Mouse (Mus musculus) liver, embryonic 14.5 days (tissue): Measurements from ENCODE around the gene Prtn3. TPM values are rescaled to one million over a fixed set of nuclear protein-coding genes. Genes with fewer than 3 reads are reported as not detected.

Experiments used
- ATAC-seq: fragments of 200-750 bp; cut with Nextera tagmentation; 2 replicates; pipeline ENCODE4 v1.8.0; 2017; ENCODE audit warnings: moderate number of reproducible peaks, mild to moderate bottlenecking, moderate library complexity; ENCODE audit not compliant: insufficient read depth
- DNase-seq, 3 experiments: peaks; one replicate each; pipeline ENCODE4 v3.0.0-alpha.2; 2012 to 2013; ENCODE audit warnings: low read depth in 3 of 3, low spot score in 3 of 3
- H3K27ac ChIP-seq: fragments of 300-500 bp; sonication (generic); 2 replicates; pipeline ENCODE4 v1.5.1; 2014; ENCODE audit warnings: moderate library complexity, mild to moderate bottlenecking, control low read depth, inconsistent platforms
- H3K27me3 ChIP-seq: fragments of 300-500 bp; sonication (generic); 2 replicates; pipeline ENCODE4 v1.6.1; 2014; ENCODE audit warnings: mild to moderate bottlenecking, low read length, moderate library complexity; ENCODE audit not compliant: control insufficient read depth, insufficient read depth
- H3K36me3 ChIP-seq: fragments of 300-500 bp; sonication (generic); replicated peaks from 2 replicates; pipeline ENCODE4 v1.6.1; 2014; ENCODE audit warnings: low read depth; ENCODE audit not compliant: control insufficient read depth, insufficient read depth
- H3K4me1 ChIP-seq, 2 experiments: fragments of 200-500 bp in 1 of 2; fragments of 300-500 bp in 1 of 2; sonication (generic) in 1 of 2; replicated peaks; 2 replicates each; pipeline ENCODE4 v1.6.1; 2012 to 2014; ENCODE audit warnings: antibody characterized with exemption in 1 of 2, inconsistent platforms in 1 of 2, low read length in 1 of 2; ENCODE audit not compliant: control insufficient read depth in 2 of 2, insufficient read depth in 2 of 2
- H3K4me2 ChIP-seq: fragments of 300-500 bp; sonication (generic); 2 replicates; pipeline ENCODE4 v1.6.1; 2014; ENCODE audit warnings: low read depth, mild to moderate bottlenecking, control low read depth, moderate library complexity
- H3K4me3 ChIP-seq, 2 experiments: fragments of 200-500 bp in 1 of 2; fragments of 300-500 bp in 1 of 2; sonication (generic) in 1 of 2; 2 replicates each; pipeline ENCODE4 v1.5.1; 2012 to 2014; ENCODE audit warnings: low read depth in 2 of 2, low read length in 2 of 2, mild to moderate bottlenecking in 2 of 2, control low read depth in 1 of 2, inconsistent platforms in 1 of 2, moderate library complexity in 1 of 2; ENCODE audit not compliant: insufficient read depth in 1 of 2
- H3K9ac ChIP-seq: fragments of 300-500 bp; sonication (generic); replicated peaks from 2 replicates; pipeline ENCODE4 v1.6.1; 2014; ENCODE audit warnings: mild to moderate bottlenecking, control low read depth, moderate library complexity
- H3K9me3 ChIP-seq: fragments of 300-500 bp; sonication (generic); 2 replicates; pipeline ENCODE4 v1.6.1; 2016; ENCODE audit warnings: low read length, mixed read lengths; ENCODE audit not compliant: control insufficient read depth
- CTCF ChIP-seq: IDR thresholded peaks from 2 replicates; pipeline ENCODE4 v1.5.1; 2016; ENCODE audit warnings: antibody characterized with exemption, low read depth, control low read depth
- EP300 ChIP-seq: IDR thresholded peaks from 2 replicates; pipeline ENCODE4 v1.6.1; 2016; ENCODE audit warnings: antibody characterized with exemption, low read depth
- WGBS: fragments of 180-500 bp; shearing (Covaris S2); extraction: QIAGEN DNeasy Blood & Tissue Kit; methylation state at CpG from one replicate; pipeline ENCODE4 v1.1.7; 2014; ENCODE audit not compliant: insufficient replicate concordance; 5-methylcytosine and 5-hydroxymethylcytosine counted together
- polyA plus RNA-seq, 2 experiments: library from polyadenylated mRNA; depleted of rRNA in 1 of 2; stranded (reverse) in 1 of 2; unstranded in 1 of 2; fragments of >200 nt; fragmentation: Nextera tagmentation in 1 of 2; extraction: Ambion mirVana in 1 of 2; gene quantifications; 2 replicates each; pipeline versions ENCODE4 v1.2.1 to v1.2.3; 2012 to 2014

Gene Prtn3
- polyA plus RNA-seq, 2 experiments, result 132 to 133 TPM

- no peak for DNase-seq
Observed at GRCm38 (mm10) chr10:79842322-79842721, 32.0 kb upstream of the Prtn3 start.

GRCm38 (mm10) chr10:79843476-79843875 lies 30.8 kb upstream of the Prtn3 start:
- H3K9ac ChIP-seq, result no peak overlapping the region
- H3K27me3 ChIP-seq, result no peaks in the 10 kb centered on the region
- no peak overlapping the region for H3K4me2 ChIP-seq
- TF ChIP-seq EP300, result no peak
- TF ChIP-seq CTCF, result no peak
- 74% methylated on average over 6 of the region's 6 CpGs for WGBS
- H3K36me3 ChIP-seq, result no peaks in the 10 kb centered on the region
- H3K4me3 ChIP-seq, result no peak overlapping the region
- peaks cover 0 to 2% of the 10 kb centered on the region in 2 experiments; a peak in 1 of 4 replicates for H3K4me1 ChIP-seq
- no peak for ATAC-seq
- H3K9me3 ChIP-seq, result no peaks in the 10 kb centered on the region
- H3K27ac ChIP-seq, result no peak overlapping the region
- DNase-seq, result no peak

More at GRCm38 (mm10) chr10:79842322-79842721, 32.0 kb upstream of the Prtn3 start:
- WGBS, result 69% methylated on average over 3 of the region's 3 CpGs
- Histone ChIP-seq H3K9me3 (no peaks in the 10 kb centered on the region), H3K27ac (no peak overlapping the region), H3K4me1 (peaks cover 0 to 2% of the 10 kb centered on the region in 2 experiments; a peak in 1 of 4 replicates), H3K27me3 (no peaks in the 10 kb centered on the region), H3K4me2 (no peak overlapping the region), H3K9ac (no peak overlapping the region), H3K4me3 (no peak overlapping the region), H3K36me3 (no peaks in the 10 kb centered on the region)
- no peak for TF ChIP-seq CTCF
- no peak for TF ChIP-seq EP300
- no peak for ATAC-seq

GRCm38 (mm10) chr10:79846553-79846952 lies 27.7 kb upstream of the Prtn3 start:
- no peak for DNase-seq
- 44% methylated on average over 5 of the region's 5 CpGs for WGBS
- no peak overlapping the region for H3K27ac ChIP-seq

DNA sequence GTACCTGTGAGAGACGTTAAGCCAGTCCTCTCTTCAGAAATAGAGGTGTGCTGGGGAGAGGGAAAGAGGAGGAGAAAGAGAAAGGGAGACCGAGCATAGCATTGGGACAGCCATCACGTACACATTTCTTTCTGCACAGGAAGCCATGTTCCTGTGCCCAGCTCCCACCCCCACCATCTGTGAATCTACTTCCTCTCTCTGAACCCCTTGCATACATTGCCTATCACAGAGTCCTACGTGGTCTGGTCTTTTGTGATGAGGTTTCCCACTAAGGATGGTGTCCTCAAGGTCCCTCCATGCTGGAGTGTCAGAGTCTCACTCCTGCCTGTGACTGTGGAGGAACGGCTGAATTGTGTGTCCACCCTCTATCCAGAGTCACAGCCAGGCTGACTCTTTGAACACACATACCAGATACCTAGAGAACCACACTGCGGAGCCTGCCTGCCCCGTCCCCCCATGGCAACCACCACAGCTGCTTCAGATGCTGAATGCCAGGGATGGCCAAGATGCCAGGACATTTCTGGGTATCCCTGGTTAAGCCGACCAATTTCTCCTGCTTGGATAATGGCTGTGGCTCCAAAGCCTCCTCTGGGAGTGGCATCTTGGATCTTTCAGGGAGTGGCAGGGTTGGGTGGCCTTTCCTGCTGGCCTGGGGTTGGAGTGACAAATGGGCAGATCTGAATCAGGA lies 24.2 kb upstream of the Prtn3 start:
- Histone ChIP-seq H3K4me2 (no peak overlapping the region), H3K27ac (no peak overlapping the region), H3K9ac (no peak overlapping the region), H3K4me1 (peaks cover 20 to 28% of the 10 kb centered on the region in 2 experiments), H3K27me3 (no peaks in the 10 kb centered on the region), H3K9me3 (no peaks in the 10 kb centered on the region), H3K36me3 (no peaks in the 10 kb centered on the region), H3K4me3 (no peak overlapping the region)
- DNase-seq (no peak), ATAC-seq (no peak)
- TF ChIP-seq CTCF (no peak), EP300 (no peak)
- 38% methylated on average over 8 of the region's 8 CpGs for WGBS

More at GRCm38 (mm10) chr10:79846553-79846952, 27.7 kb upstream of the Prtn3 start:
- H3K4me2 ChIP-seq, result no peak overlapping the region
- H3K27me3 ChIP-seq, result no peaks in the 10 kb centered on the region
- TF ChIP-seq CTCF (no peak), EP300 (no peak)
- H3K4me1 ChIP-seq, result peaks cover 3 to 8% of the 10 kb centered on the region in 2 experiments
- ATAC-seq, result no peak
- H3K9ac ChIP-seq, result no peak overlapping the region
- H3K36me3 ChIP-seq, result no peaks in the 10 kb centered on the region
- no peak overlapping the region for H3K4me3 ChIP-seq
- no peaks in the 10 kb centered on the region for H3K9me3 ChIP-seq

DNA sequence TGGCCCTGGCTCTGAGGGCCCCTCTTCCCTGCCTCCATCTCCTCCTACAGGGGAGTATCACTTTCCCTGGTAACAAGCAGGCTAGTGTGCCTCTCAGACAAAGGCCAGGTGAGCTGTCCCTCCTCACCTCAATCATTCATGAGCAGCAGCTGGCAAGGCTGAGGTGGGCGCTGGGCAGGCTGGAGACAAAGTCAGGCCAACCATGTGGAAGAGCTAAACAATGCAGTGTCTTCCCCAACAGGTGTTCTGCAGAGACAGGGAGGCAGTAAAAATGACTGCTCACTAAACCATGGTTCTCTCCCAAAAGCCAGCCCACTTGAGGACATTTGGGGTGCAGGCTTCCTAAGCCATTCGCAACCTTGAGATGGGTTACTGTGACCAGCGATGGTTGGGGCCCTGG lies 22.6 kb upstream of the Prtn3 start:
- Histone ChIP-seq H3K4me3 (no peak overlapping the region), H3K9me3 (no peaks in the 10 kb centered on the region), H3K27me3 (no peaks in the 10 kb centered on the region), H3K4me1 (peaks cover 24 to 36% of the 10 kb centered on the region in 2 experiments), H3K4me2 (peak overlapping the region; percentile 72; the same call in 1 of the 2 replicates), H3K36me3 (peaks cover 4% of the 10 kb centered on the region), H3K27ac (peak overlapping the region; percentile 33), H3K9ac (no peak overlapping the region; the same call in 1 of the 2 replicates)
- TF ChIP-seq CTCF (no peak), EP300 (no peak)
- 55% methylated on average over 3 of the region's 3 CpGs for WGBS
- ATAC-seq, result no peak
- DNase-seq, result no peak
